Mouse (Mus musculus): ENCODE results near the gene Map3k4.
"Not testable (repeated sequence)": the region's sequence is repeated elsewhere in the genome, so short reads cannot be mapped to it uniquely, and the experiment has no call there.

Gene Map3k4

GRCm38 (mm10) chr17:12224551-12224950 is 94.0 kb downstream of the Map3k4 start:
- in situ Hi-C loops (cut with MboI, MseI) = not testable (repeated sequence)

- in situ Hi-C loops (cut with MboI, MseI) = no loop called here
These were observed 94.5 kb downstream of the Map3k4 start for GRCm38 (mm10) chr17:12224145-12224544.

GRCm38 (mm10) chr17:12223682-12224081 is 94.9 kb downstream of the Map3k4 start:
- in situ Hi-C loops (cut with MboI, MseI) = no loop called here

GRCm38 (mm10) chr17:12221926-12222325 is 96.7 kb downstream of the Map3k4 start:
- in situ Hi-C loops (cut with MboI, MseI) = no loop called here

- in situ Hi-C loops (cut with MboI, MseI) = no loop called here
These were observed 102.4 kb downstream of the Map3k4 start for GRCm38 (mm10) chr17:12216224-12216623.

- in situ Hi-C loops (cut with MboI, MseI) = loop anchor here (5.0 kb wide), 2 partner anchors 101 to 176 kb away; no protein-coding TSS in a partner anchor
These were observed 105.2 kb downstream of the Map3k4 start for GRCm38 (mm10) chr17:12213430-12213829.

GRCm38 (mm10) chr17:12212341-12212740 is 106.3 kb downstream of the Map3k4 start:
- in situ Hi-C loops (cut with MboI, MseI) = loop anchor here (5.0 kb wide), 2 partner anchors 100 to 175 kb away; no protein-coding TSS in a partner anchor

GRCm38 (mm10) chr17:12211890-12212289 is 106.7 kb downstream of the Map3k4 start:
- in situ Hi-C loops (cut with MboI, MseI) = loop anchor here (5.0 kb wide), 2 partner anchors 100 to 175 kb away; no protein-coding TSS in a partner anchor

- in situ Hi-C loops (cut with MboI, MseI) = loop anchor here (5.0 kb wide), 2 partner anchors 98 to 173 kb away; no protein-coding TSS in a partner anchor
These were observed 108.0 kb downstream of the Map3k4 start for GRCm38 (mm10) chr17:12210544-12211132.

- in situ Hi-C loops (cut with MboI, MseI) = no loop called here
These were observed 109.1 kb downstream of the Map3k4 start for GRCm38 (mm10) chr17:12209481-12209880.

GRCm38 (mm10) chr17:12207022-12207548 is 111.5 kb downstream of the Map3k4 start:
- in situ Hi-C loops (cut with MboI, MseI) = no loop called here

- in situ Hi-C loops (cut with MboI, MseI) = no loop called here
These were observed 112.3 kb downstream of the Map3k4 start for GRCm38 (mm10) chr17:12206248-12206647.

- in situ Hi-C loops (cut with MboI, MseI) = no loop called here
These were observed 112.9 kb downstream of the Map3k4 start for GRCm38 (mm10) chr17:12205694-12206075.

- in situ Hi-C loops (cut with MboI, MseI) = no loop called here
These were observed 113.4 kb downstream of the Map3k4 start for GRCm38 (mm10) chr17:12205015-12205693.

- in situ Hi-C loops (cut with MboI, MseI) = no loop called here
These were observed 113.9 kb downstream of the Map3k4 start for GRCm38 (mm10) chr17:12204689-12205014.

- in situ Hi-C loops (cut with MboI, MseI) = no loop called here
These were observed 114.3 kb downstream of the Map3k4 start for GRCm38 (mm10) chr17:12204246-12204645.

- in situ Hi-C loops (cut with MboI, MseI) = no loop called here
These were observed 115.1 kb downstream of the Map3k4 start for GRCm38 (mm10) chr17:12203414-12203897.

- in situ Hi-C loops (cut with MboI, MseI) = no loop called here
These were observed 117.5 kb downstream of the Map3k4 start for GRCm38 (mm10) chr17:12201086-12201485.

GRCm38 (mm10) chr17:12199933-12200332 is 118.7 kb downstream of the Map3k4 start:
- in situ Hi-C loops (cut with MboI, MseI) = no loop called here

- in situ Hi-C loops (cut with MboI, MseI) = no loop called here
These were observed 123.0 kb downstream of the Map3k4 start for GRCm38 (mm10) chr17:12195604-12196003.

GRCm38 (mm10) chr17:12195137-12195536 is 123.5 kb downstream of the Map3k4 start:
- in situ Hi-C loops (cut with MboI, MseI) = no loop called here

GRCm38 (mm10) chr17:12187782-12188181 is 130.8 kb downstream of the Map3k4 start:
- in situ Hi-C loops (cut with MboI, MseI) = no loop called here

GRCm38 (mm10) chr17:12186341-12186740 is 132.3 kb downstream of the Map3k4 start:
- in situ Hi-C loops (cut with MboI, MseI) = no loop called here
